Mouse (Mus musculus): ENCODE results near the gene AI481877. TPM values are rescaled to one million over a fixed set of nuclear protein-coding genes. Genes with fewer than 3 reads are reported as not detected.

The AI481877 gene
- total and polyA plus RNA-seq, 3 experiments = not detected

DNA sequence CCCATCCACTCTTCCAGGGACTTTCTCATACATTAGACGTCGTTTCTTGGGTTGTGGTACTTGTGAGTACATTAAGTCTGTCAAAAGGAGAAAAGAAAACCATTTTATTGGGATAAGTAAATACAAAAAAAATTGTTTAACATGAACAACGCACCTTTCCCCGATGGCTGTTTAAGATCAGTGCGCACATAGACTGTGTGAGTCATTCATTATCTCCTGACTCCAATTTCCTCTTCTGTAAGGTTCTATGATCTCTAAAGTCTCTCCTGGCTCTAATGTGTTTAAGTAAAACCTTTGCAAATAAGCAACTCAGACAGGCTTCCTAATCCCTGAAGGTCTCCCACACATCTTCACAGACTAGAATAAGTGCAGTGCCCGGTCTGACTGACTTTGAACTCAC is 94.9 kb downstream of the AI481877 start:
- 83% methylated on average over 6 of the region's 6 CpGs for WGBS
- intact Hi-C loops (cut with DNase I) = no loop called here
- H3K27ac ChIP-seq = no peak overlapping the region

DNA sequence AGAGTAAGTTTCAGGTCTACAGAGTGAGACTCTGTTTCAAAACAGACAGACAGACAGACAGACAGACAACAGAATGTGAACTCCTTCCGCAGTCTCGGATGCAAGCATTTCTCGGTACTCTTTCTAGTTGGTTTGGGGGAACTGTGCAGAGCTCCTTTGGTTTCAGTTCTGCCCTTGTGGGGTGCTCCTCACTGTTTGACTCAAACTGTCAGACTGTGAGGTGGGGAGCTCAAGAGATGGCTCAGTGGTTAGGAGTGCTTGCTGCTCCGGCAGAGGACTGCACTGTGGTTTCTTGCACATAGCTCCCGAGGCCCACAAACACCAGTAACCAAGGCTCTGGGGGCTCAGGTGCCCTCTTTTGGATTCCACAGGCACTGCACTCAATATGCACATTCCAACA is 95.7 kb downstream of the AI481877 start:
- H3K4me3 ChIP-seq = no peak overlapping the region
- DNase-seq = no peak
- intact Hi-C loops (cut with DNase I) = no loop called here
- H3K27me3 ChIP-seq (ENCODE audit: control insufficient read depth, insufficient read depth, low read length) = no peaks in the 10 kb centered on the region
- no peaks in the 10 kb centered on the region; the same call in 1 of the 2 replicates for H3K79me2 ChIP-seq (replicated peaks; ENCODE audit: control insufficient read depth, insufficient read depth, low read length)
- TF ChIP-seq POLR2A (IDR thresholded peaks at IDR 0.05; ENCODE audit: insufficient read depth, low read depth, low read length) (no peak), EP300 (IDR thresholded peaks at IDR 0.05; ENCODE audit: insufficient read depth, low read depth, low read length) (no peak), CTCF (IDR thresholded peaks at IDR 0.05) (no peak)
- no peak overlapping the region for H3K27ac ChIP-seq
- H3K4me1 ChIP-seq (ENCODE audit: control insufficient read depth, insufficient read depth, low read length) = no peaks in the 10 kb centered on the region
- no peak overlapping the region for H3K9ac ChIP-seq (ENCODE audit: low read depth, low read length)
- no peaks in the 10 kb centered on the region for H3K36me3 ChIP-seq (ENCODE audit: control insufficient read depth, insufficient read depth, low read length)
- WGBS = 92% methylated on average over 5 of the region's 5 CpGs

More for the DNA sequence above, 94.9 kb downstream of the AI481877 start:
- TF ChIP-seq CTCF (IDR thresholded peaks at IDR 0.05) (no peak), EP300 (IDR thresholded peaks at IDR 0.05; ENCODE audit: insufficient read depth, low read depth, low read length) (no peak), POLR2A (IDR thresholded peaks at IDR 0.05; ENCODE audit: insufficient read depth, low read depth, low read length) (no peak)
- Histone ChIP-seq H3K79me2 (replicated peaks; ENCODE audit: control insufficient read depth, insufficient read depth, low read length) (no peaks in the 10 kb centered on the region; the same call in 1 of the 2 replicates), H3K27me3 (ENCODE audit: control insufficient read depth, insufficient read depth, low read length) (no peaks in the 10 kb centered on the region), H3K4me1 (ENCODE audit: control insufficient read depth, insufficient read depth, low read length) (no peaks in the 10 kb centered on the region), H3K36me3 (ENCODE audit: control insufficient read depth, insufficient read depth, low read length) (no peaks in the 10 kb centered on the region), H3K4me3 (no peak overlapping the region), H3K9ac (ENCODE audit: low read depth, low read length) (no peak overlapping the region)
- no peak for DNase-seq

DNA sequence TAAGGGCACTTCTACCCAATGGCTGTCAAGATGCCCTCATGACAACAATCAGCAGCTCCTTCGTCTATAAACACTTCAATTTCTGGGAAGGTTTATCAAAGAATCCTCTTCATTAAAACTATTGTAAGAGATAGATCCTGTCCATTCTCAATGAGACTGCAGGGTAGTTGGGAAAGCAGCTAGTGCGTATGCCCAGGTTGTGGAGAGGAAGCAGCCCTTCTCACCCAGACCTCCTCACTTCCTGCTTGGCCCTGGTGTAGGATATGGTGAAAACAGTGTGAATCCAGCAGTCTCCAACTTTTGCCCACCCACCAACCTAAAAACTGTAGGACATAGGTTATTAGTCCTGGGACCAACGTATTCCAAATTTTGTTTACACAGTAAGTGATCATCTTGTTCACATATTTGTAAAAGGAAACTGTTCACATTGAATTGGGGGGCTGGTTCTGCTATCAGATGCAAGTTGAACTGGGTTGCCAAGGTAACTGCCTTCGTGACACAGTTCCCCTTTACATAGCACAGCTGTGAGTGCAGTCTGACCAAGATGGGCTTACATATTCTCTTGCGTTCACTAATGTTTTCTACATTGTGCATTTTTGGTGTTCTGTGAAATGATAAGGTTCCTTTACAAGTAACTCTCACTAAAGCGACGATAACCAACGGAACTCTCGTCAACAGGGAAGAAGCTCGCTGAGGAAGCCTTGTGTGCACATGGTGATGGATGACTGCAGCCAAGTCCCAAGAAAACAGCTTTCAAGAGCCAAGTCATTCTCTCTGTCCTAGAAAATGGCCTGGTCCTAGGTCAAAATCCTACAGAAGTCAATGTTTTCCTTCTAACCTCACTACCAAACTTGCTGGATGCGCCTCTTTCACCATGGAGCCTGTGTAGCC is 98.1 kb downstream of the AI481877 start:
- 81% methylated on average over 11 of the region's 11 CpGs for WGBS
- peaks cover 3% of the 10 kb centered on the region; the same call in 1 of the 2 replicates for H3K4me1 ChIP-seq (ENCODE audit: control insufficient read depth, insufficient read depth, low read length)
- no peaks in the 10 kb centered on the region; the same call in 1 of the 2 replicates for H3K79me2 ChIP-seq (replicated peaks; ENCODE audit: control insufficient read depth, insufficient read depth, low read length)
- H3K27me3 ChIP-seq (ENCODE audit: control insufficient read depth, insufficient read depth, low read length) = no peaks in the 10 kb centered on the region
- intact Hi-C loops (cut with DNase I) = no loop called here
- no peak overlapping the region for H3K9ac ChIP-seq (ENCODE audit: low read depth, low read length)
- no peaks in the 10 kb centered on the region for H3K36me3 ChIP-seq (ENCODE audit: control insufficient read depth, insufficient read depth, low read length)
- no peak for TF ChIP-seq CTCF (IDR thresholded peaks at IDR 0.05)
- TF ChIP-seq EP300 (IDR thresholded peaks at IDR 0.05; ENCODE audit: insufficient read depth, low read depth, low read length) = no peak
- no peak for TF ChIP-seq POLR2A (IDR thresholded peaks at IDR 0.05; ENCODE audit: insufficient read depth, low read depth, low read length)
- H3K4me3 ChIP-seq = no peak overlapping the region
- no peak overlapping the region for H3K27ac ChIP-seq
- no peak for DNase-seq

DNA sequence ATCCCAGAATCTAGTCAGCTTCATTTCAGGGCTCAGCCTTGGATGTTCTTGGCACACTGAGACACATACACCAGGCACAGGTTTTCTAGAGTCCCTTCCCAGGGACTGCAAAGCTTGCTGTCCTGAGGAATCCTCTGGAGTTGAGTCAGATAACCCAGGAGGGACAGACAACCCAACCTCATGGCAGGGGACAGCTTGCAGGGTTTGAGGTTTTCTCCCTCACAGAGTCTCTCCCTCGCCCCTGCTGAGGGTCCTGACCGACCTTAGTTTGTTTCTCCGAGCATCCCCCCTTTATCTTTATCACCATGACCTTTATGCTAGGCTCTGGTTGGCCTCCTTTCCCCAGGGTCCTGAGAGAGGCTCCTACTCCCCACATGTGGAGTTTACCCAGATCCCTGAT is 101.3 kb downstream of the AI481877 start:
- TF ChIP-seq POLR2A (IDR thresholded peaks at IDR 0.05; ENCODE audit: insufficient read depth, low read depth, low read length) (no peak), CTCF (IDR thresholded peaks at IDR 0.05) (no peak), EP300 (IDR thresholded peaks at IDR 0.05; ENCODE audit: insufficient read depth, low read depth, low read length) (no peak)
- WGBS = 70% methylated on average over 3 of the region's 3 CpGs
- Histone ChIP-seq H3K27me3 (ENCODE audit: control insufficient read depth, insufficient read depth, low read length) (no peaks in the 10 kb centered on the region), H3K27ac (no peak overlapping the region), H3K79me2 (replicated peaks; ENCODE audit: control insufficient read depth, insufficient read depth, low read length) (no peaks in the 10 kb centered on the region; the same call in 1 of the 2 replicates), H3K4me1 (ENCODE audit: control insufficient read depth, insufficient read depth, low read length) (peaks cover 3% of the 10 kb centered on the region; the same call in 1 of the 2 replicates), H3K4me3 (no peak overlapping the region), H3K36me3 (ENCODE audit: control insufficient read depth, insufficient read depth, low read length) (no peaks in the 10 kb centered on the region), H3K9ac (ENCODE audit: low read depth, low read length) (no peak overlapping the region)
- intact Hi-C loops (cut with DNase I) = no loop called here
- DNase-seq = no peak

DNA sequence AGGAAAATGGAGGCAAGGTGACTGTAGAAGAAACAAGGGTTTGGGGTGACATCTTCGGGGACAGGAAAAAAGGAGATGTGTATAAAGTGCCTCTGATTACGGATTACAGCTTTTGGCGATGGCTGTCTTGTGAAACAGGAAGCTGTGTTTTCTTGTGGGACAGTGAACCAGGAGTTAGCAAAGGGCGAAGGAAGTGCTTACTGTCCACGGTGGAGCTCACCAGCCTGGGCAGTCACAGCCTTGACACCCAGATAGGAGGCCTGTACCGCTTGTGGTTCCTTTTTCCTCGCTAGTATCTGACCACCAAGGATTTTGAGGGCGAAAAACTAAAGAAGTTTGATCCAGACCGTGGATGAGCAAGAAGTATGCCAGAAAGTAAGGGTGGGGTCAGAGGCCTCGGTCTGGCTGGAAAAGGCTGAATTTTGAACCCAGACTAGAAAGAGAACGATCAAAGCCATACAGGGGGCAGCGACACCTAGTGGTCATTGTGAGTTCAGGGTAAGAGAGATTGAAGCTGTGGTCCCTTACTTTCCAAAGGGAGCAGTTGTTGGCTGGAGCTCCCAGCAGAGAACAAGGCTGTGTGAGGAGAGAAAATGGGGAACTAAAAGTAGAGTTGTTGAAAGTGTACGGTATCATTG is 102.2 kb downstream of the AI481877 start:
- intact Hi-C loops (cut with DNase I) = loop anchor here (1.0 kb wide), 1 partner anchor 34 kb away; no protein-coding TSS in a partner anchor
- 40% methylated on average over 13 of the region's 13 CpGs for WGBS
- TF ChIP-seq CTCF (IDR thresholded peaks at IDR 0.05) = peak; percentile 93
- no peak for TF ChIP-seq POLR2A (IDR thresholded peaks at IDR 0.05; ENCODE audit: insufficient read depth, low read depth, low read length)
- no peak for TF ChIP-seq EP300 (IDR thresholded peaks at IDR 0.05; ENCODE audit: insufficient read depth, low read depth, low read length)
- H3K36me3 ChIP-seq (ENCODE audit: control insufficient read depth, insufficient read depth, low read length) = no peaks in the 10 kb centered on the region
- no peak overlapping the region for H3K27ac ChIP-seq
- no peak overlapping the region for H3K9ac ChIP-seq (ENCODE audit: low read depth, low read length)
- peak; percentile 75 to 77 for DNase-seq
- H3K4me3 ChIP-seq = no peak overlapping the region; the same call in 1 of the 2 replicates
- H3K4me1 ChIP-seq (ENCODE audit: control insufficient read depth, insufficient read depth, low read length) = peaks cover 3% of the 10 kb centered on the region; the same call in 1 of the 2 replicates
- no peaks in the 10 kb centered on the region; the same call in 1 of the 2 replicates for H3K79me2 ChIP-seq (replicated peaks; ENCODE audit: control insufficient read depth, insufficient read depth, low read length)
- H3K27me3 ChIP-seq (ENCODE audit: control insufficient read depth, insufficient read depth, low read length) = no peaks in the 10 kb centered on the region

Measured in heart, adult 2 months (tissue).